In genomic region chr1:130547674-130548429, GRCm38 (mm10) we compare ENCODE assay signal across 8 mouse cellular contexts.
DNase-seq lines count a peak whose midpoint lies in the region; ATAC-seq lines count a peak whose summit lies in the region.

No protein-coding gene starts in this region.

- DNase-seq in 3134 (ENCODE audit: extremely low read depth, insufficient read length, low spot score) (peak; percentile 7), ES-CJ7 (ENCODE audit: low read depth, low spot score) (peak; percentile 59)
- DNase-seq in embryo, embryonic 11.5 days (ENCODE audit: low read depth, low spot score) = peak; percentile 30
- peak; percentile 17 to 36 for DNase-seq in heart, adult 9 months (ENCODE audit: low spot score in 2 of 2)
- peak; percentile 51 for DNase-seq in ovary, postnatal 14 days (ENCODE audit: low spot score)
- peak; percentile 84 for DNase-seq in thymus, postnatal 25 days

- peak; percentile 83; the same call in 1 of the 2 replicates for ATAC-seq in kidney, embryonic 16.5 days (ENCODE audit: low FRiP score, low TSS enrichment)
- ATAC-seq in lung, embryonic 15.5 days (ENCODE audit: borderline replicate concordance, extremely low read depth, low FRiP score, low TSS enrichment) = peak; percentile 39; the same call in 1 of the 2 replicates

- no peaks in the 10 kb centered on the region for H3K36me3 ChIP-seq in kidney, embryonic 16.5 days (ENCODE audit: insufficient read depth, low read length)
- no peaks in the 10 kb centered on the region for H3K36me3 ChIP-seq in lung, embryonic 15.5 days

- peak overlapping the region; percentile 56 for H3K4me2 ChIP-seq in kidney, embryonic 16.5 days (replicated peaks; ENCODE audit: low read depth, low read length)
- peak overlapping the region; percentile 62 for H3K4me2 ChIP-seq in lung, embryonic 15.5 days

- H3K27me3 ChIP-seq in kidney, embryonic 16.5 days (ENCODE audit: insufficient read depth, low read length) = no peaks in the 10 kb centered on the region
- no peaks in the 10 kb centered on the region for H3K27me3 ChIP-seq in lung, embryonic 15.5 days

- 0 out of 2 replicates have a peak, but pooled peaks cover 6% of the 10 kb centered on the region for H3K4me1 ChIP-seq in kidney, embryonic 16.5 days (ENCODE audit: insufficient read depth, low read length)
- H3K4me1 ChIP-seq in lung, embryonic 15.5 days = no peaks in the 10 kb centered on the region

- H3K27ac ChIP-seq in kidney, embryonic 16.5 days (ENCODE audit: low read length) = no peak overlapping the region
- no peak overlapping the region for H3K27ac ChIP-seq in lung, embryonic 15.5 days

- peak overlapping the region; percentile 57; the same call in 1 of the 2 replicates for H3K9ac ChIP-seq in kidney, embryonic 16.5 days (replicated peaks; ENCODE audit: low read length)
- H3K9ac ChIP-seq in lung, embryonic 15.5 days = peak overlapping the region; percentile 49

- WGBS in kidney, embryonic 16.5 days = 19% methylated on average over 25 of the region's 25 CpGs
- 21% methylated on average over 25 of the region's 25 CpGs for WGBS in lung, embryonic 15.5 days

- no peaks in the 10 kb centered on the region for H3K9me3 ChIP-seq in kidney, embryonic 16.5 days (ENCODE audit: low read length)
- H3K9me3 ChIP-seq in lung, embryonic 15.5 days = no peaks in the 10 kb centered on the region

- peak overlapping the region; percentile 39 for H3K4me3 ChIP-seq in kidney, embryonic 16.5 days (ENCODE audit: low read length)
- H3K4me3 ChIP-seq in lung, embryonic 15.5 days = peak overlapping the region; percentile 42

Comparison
In these comparisons a context has a peak if more than half of its experiments do, and no peak if none do; other contexts are left out.
1. DNase-seq: peak in every context shown above with its lines; median percentile 84 in thymus, postnatal 25 days; 59 in ES-CJ7; 51 in ovary, postnatal 14 days; 30 in embryo, embryonic 11.5 days; 26 in heart, adult 9 months; 7 in 3134.